In the genomic region with DNA sequence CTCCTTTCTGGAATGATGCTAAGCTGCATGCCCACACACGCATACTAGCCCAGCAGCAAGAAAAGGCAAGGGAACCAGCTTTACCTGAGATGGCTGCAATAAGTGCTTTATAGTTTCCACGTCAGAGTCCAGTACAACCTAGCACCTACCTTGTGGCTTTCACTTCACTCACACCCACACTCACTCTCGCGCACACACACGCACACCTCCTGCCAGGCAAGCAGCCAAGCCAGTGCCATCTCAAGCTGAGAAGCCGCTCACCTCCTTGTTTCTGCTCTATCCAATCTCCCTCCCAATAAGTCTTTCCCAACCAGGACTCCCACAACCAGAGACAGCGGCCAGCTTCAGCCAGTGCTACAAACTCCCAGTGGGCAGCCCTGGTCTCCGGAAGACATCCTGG, we compare ENCODE assay signal across 10 mouse cellular contexts. TPM values are rescaled to one million over a fixed set of nuclear protein-coding genes. Genes with fewer than 3 reads are reported as not detected.
DNase-seq lines count a peak whose midpoint lies in the region; ATAC-seq and TF ChIP-seq lines count a peak whose summit lies in the region.
"Had no signal": no experiment of that assay in that cellular context is flagged by ENCODE, and none has a peak within 500 bp of the region (broad histone marks: within the 10 kb centered on the region; RNA-seq: fewer than 3 reads in every experiment).

No protein-coding gene starts in this region.

- no peaks in the 10 kb centered on the region for H3K9me3 ChIP-seq in kidney, embryonic 14.5 days (ENCODE audit: control insufficient read depth, low read length)
- H3K9me3 ChIP-seq in kidney, embryonic 16.5 days (ENCODE audit: low read length) = no peaks in the 10 kb centered on the region
- H3K9me3 ChIP-seq: forebrain, embryonic 12.5 days had no signal

- no peak for DNase-seq in kidney, postnatal 14 days
- peak; percentile 30 for DNase-seq in T-cell, adult 2 months (ENCODE audit: low spot score)
- DNase-seq in cerebellum, adult 2 months = peak; percentile 75 to 80
- DNase-seq in ovary, postnatal 14 days (ENCODE audit: low spot score) = no peak
- DNase-seq in spleen, postnatal 36 days (ENCODE audit: low spot score in 2 of 2) = no peak
- DNase-seq: lung, adult 18-20 months; thymus, postnatal 25 days had no signal

- no peak for ATAC-seq in kidney, embryonic 14.5 days (ENCODE audit: low FRiP score, low TSS enrichment)
- no peak for ATAC-seq in kidney, embryonic 16.5 days (ENCODE audit: low FRiP score, low TSS enrichment)

- H3K4me3 ChIP-seq in kidney, embryonic 14.5 days (ENCODE audit: low read length) = no peak overlapping the region
- peak overlapping the region; percentile 46 for H3K4me3 ChIP-seq in cerebellum, adult 2 months (replicated peaks; ENCODE audit: insufficient read depth, low read depth, low read length)
- no peak overlapping the region for H3K4me3 ChIP-seq in kidney, embryonic 16.5 days (ENCODE audit: low read length)
- H3K4me3 ChIP-seq: forebrain, embryonic 12.5 days had no signal

- peak overlapping the region; percentile 23; the same call in 1 of the 2 replicates for H3K9ac ChIP-seq in kidney, embryonic 14.5 days (ENCODE audit: low read depth, low read length)
- peak overlapping the region; percentile 40 for H3K9ac ChIP-seq in kidney, embryonic 16.5 days (replicated peaks; ENCODE audit: low read length)
- H3K9ac ChIP-seq: forebrain, embryonic 12.5 days had no signal

- peaks cover 47% of the 10 kb centered on the region for H3K4me1 ChIP-seq in kidney, embryonic 14.5 days (ENCODE audit: control insufficient read depth, insufficient read depth, low read length)
- peaks cover 32% of the 10 kb centered on the region for H3K4me1 ChIP-seq in cerebellum, adult 2 months (ENCODE audit: control insufficient read depth, insufficient read depth, low read length)
- H3K4me1 ChIP-seq in kidney, embryonic 16.5 days (ENCODE audit: insufficient read depth, low read length) = peaks cover 61% of the 10 kb centered on the region

- H3K27ac ChIP-seq in kidney, embryonic 14.5 days (ENCODE audit: low read depth, low read length) = no peak overlapping the region
- no peak overlapping the region; the same call in 1 of the 2 replicates for H3K27ac ChIP-seq in cerebellum, adult 2 months (ENCODE audit: insufficient read depth, low read length)
- H3K27ac ChIP-seq in kidney, embryonic 16.5 days (ENCODE audit: low read length) = 0 out of 2 replicates have a peak overlapping the region, but pooled peaks have one; percentile 12
- H3K27ac ChIP-seq: forebrain, embryonic 12.5 days had no signal

- H3K36me3 ChIP-seq in kidney, embryonic 14.5 days (ENCODE audit: control insufficient read depth, insufficient read depth, low read length) = no peaks in the 10 kb centered on the region
- no peaks in the 10 kb centered on the region for H3K36me3 ChIP-seq in kidney, embryonic 16.5 days (ENCODE audit: insufficient read depth, low read length)
- H3K36me3 ChIP-seq: forebrain, embryonic 12.5 days had no signal

- 73% methylated on average over 8 of the region's 8 CpGs for WGBS in kidney, embryonic 14.5 days
- WGBS in cerebellum, adult 2 months = 14% methylated on average over 8 of the region's 8 CpGs
- 69% methylated on average over 8 of the region's 8 CpGs for WGBS in kidney, embryonic 16.5 days

- H3K27me3 ChIP-seq in kidney, embryonic 14.5 days (ENCODE audit: control insufficient read depth, insufficient read depth, low read length) = no peaks in the 10 kb centered on the region
- H3K27me3 ChIP-seq in cerebellum, adult 2 months (ENCODE audit: control insufficient read depth, insufficient read depth, low read length) = no peaks in the 10 kb centered on the region
- H3K27me3 ChIP-seq in kidney, embryonic 16.5 days (ENCODE audit: insufficient read depth, low read length) = no peaks in the 10 kb centered on the region
- H3K27me3 ChIP-seq: forebrain, embryonic 12.5 days had no signal

- H3K4me2 ChIP-seq in kidney, embryonic 14.5 days (replicated peaks; ENCODE audit: low read depth, low read length) = no peak overlapping the region
- 0 out of 2 replicates have a peak overlapping the region, but pooled peaks have one; percentile 3 for H3K4me2 ChIP-seq in kidney, embryonic 16.5 days (replicated peaks; ENCODE audit: low read depth, low read length)
- H3K4me2 ChIP-seq: forebrain, embryonic 12.5 days had no signal

- no peak for TF ChIP-seq CTCF in cerebellum, adult 2 months (IDR thresholded peaks at IDR 0.05; ENCODE audit: borderline replicate concordance, insufficient read depth, low read depth, low read length)

- TF ChIP-seq POLR2A in cerebellum, adult 2 months (IDR thresholded peaks at IDR 0.05; ENCODE audit: borderline replicate concordance, insufficient read depth, low read length) = no peak

RNA-seq across cellular contexts. Expression of gene Usp12, which starts 3.9 kb away (rescaled TPM):
- polyA plus RNA-seq in kidney, embryonic 14.5 days (2014; fragmentation: Nextera tagmentation; extraction: Ambion mirVana) = 11.0 and 14.4 TPM in 2 replicates
- polyA plus RNA-seq in cerebellum, adult 2 months (2012; rRNA removed) = 26.5 and 27.0 TPM in 2 replicates
- polyA plus RNA-seq in kidney, embryonic 16.5 days (2015; fragmentation: Nextera tagmentation; extraction: Ambion mirVana) = 22.1 and 23.0 TPM in 2 replicates

RNA-seq across cellular contexts. Expression of gene Rpl21, which starts 41.7 kb away (rescaled TPM):
- polyA plus RNA-seq in kidney, embryonic 14.5 days (2014; fragmentation: Nextera tagmentation; extraction: Ambion mirVana) = 689 and 848 TPM in 2 replicates
- polyA plus RNA-seq in cerebellum, adult 2 months (2012; rRNA removed) = 269 and 342 TPM in 2 replicates
- polyA plus RNA-seq in kidney, embryonic 16.5 days (2015; fragmentation: Nextera tagmentation; extraction: Ambion mirVana) = 457 and 459 TPM in 2 replicates

RNA-seq across cellular contexts. Expression of gene Rasl11a, which starts 53.9 kb away (rescaled TPM):
- 53.0 and 58.0 TPM in 2 replicates for polyA plus RNA-seq in kidney, embryonic 14.5 days (2014; fragmentation: Nextera tagmentation; extraction: Ambion mirVana)
- polyA plus RNA-seq in cerebellum, adult 2 months (2012; rRNA removed) = 5.6 and 7.4 TPM in 2 replicates
- polyA plus RNA-seq in kidney, embryonic 16.5 days (2015; fragmentation: Nextera tagmentation; extraction: Ambion mirVana) = 90.6 and 100 TPM in 2 replicates

Comparison
In these comparisons a context has a peak if more than half of its experiments do, and no peak if none do; other contexts are left out.
1. DNase-seq: peak in T-cell, adult 2 months (single experiment) and cerebellum, adult 2 months (2 of 2); none in kidney, postnatal 14 days (single experiment), ovary, postnatal 14 days (single experiment) and spleen, postnatal 36 days (0 of 2).